Mouse (Mus musculus) left cerebral cortex, adult 2 months (tissue): ENCODE measurements at regions not wholly inside any gene's neighbourhood (a gene's known extent, or its start where the extent isn't known, plus 50 kb on each side); places are given as distances from the start of the nearest gene placed in this dataset.

ENCODE experiments used
- DNase-seq, 2 experiments: peaks; one replicate each; pipeline ENCODE4 v3.0.0; 2021 to 2022; ENCODE audit warnings: low spot score in 2 of 2, mixed read lengths in 1 of 2; ENCODE audit errors: extremely low spot score in 1 of 2
- H3K27ac ChIP-seq: fragments of 200-600 bp; 2 replicates; pipeline ENCODE4 v1.8.1; 2022
- H3K4me3 ChIP-seq: fragments of 200-600 bp; 2 replicates; pipeline ENCODE4 v1.8.1; 2022
- CTCF ChIP-seq: fragments of 200-600 bp; IDR thresholded peaks from 2 replicates; pipeline ENCODE4 v1.8.1; 2022; ENCODE audit warnings: antibody characterized with exemption, mild to moderate bottlenecking, moderate library complexity
- intact Hi-C: fragments of 180-260 bp; cut with DNase I; formaldehyde crosslinking; loops from one replicate; pipeline ENCODE4 v1.15.1; 2025

GRCm38 (mm10) chr17:48847890-48848289, 84.3 kb upstream of the Lrfn2 start:
- Histone ChIP-seq H3K27ac (no peak overlapping the region), H3K4me3 (no peak overlapping the region)
- no peak for DNase-seq
- no peak for TF ChIP-seq CTCF
- intact Hi-C loops = no loop called here

GRCm38 (mm10) chr17:48850910-48851309, 81.3 kb upstream of the Lrfn2 start:
- DNase-seq = no peak
- intact Hi-C loops = no loop called here
- TF ChIP-seq CTCF = no peak
- Histone ChIP-seq H3K27ac (no peak overlapping the region), H3K4me3 (no peak overlapping the region)

- intact Hi-C loops = no loop called here
Measured at GRCm38 (mm10) chr17:48858891-48859290, 73.3 kb upstream of the Lrfn2 start.

GRCm38 (mm10) chr17:48870443-48870842, 61.7 kb upstream of the Lrfn2 start:
- no peak overlapping the region for H3K27ac ChIP-seq
- no peak for TF ChIP-seq CTCF
- no peak for DNase-seq
- no peak overlapping the region for H3K4me3 ChIP-seq
- intact Hi-C loops = no loop called here

More at GRCm38 (mm10) chr17:48858891-48859290, 73.3 kb upstream of the Lrfn2 start:
- Histone ChIP-seq H3K27ac (no peak overlapping the region), H3K4me3 (no peak overlapping the region)
- TF ChIP-seq CTCF = no peak
- no peak for DNase-seq

- DNase-seq = no peak
- intact Hi-C loops = no loop called here
- H3K4me3 ChIP-seq = no peak overlapping the region
- no peak overlapping the region for H3K27ac ChIP-seq
- TF ChIP-seq CTCF = no peak
Measured at GRCm38 (mm10) chr17:48877505-48877904, 54.7 kb upstream of the Lrfn2 start.

GRCm38 (mm10) chr17:48880590-48880989, 51.6 kb upstream of the Lrfn2 start:
- H3K27ac ChIP-seq = no peak overlapping the region
- TF ChIP-seq CTCF = no peak; the same call in none of the 2 replicates
- intact Hi-C loops = no loop called here

GRCm38 (mm10) chr17:48881946-48882345, 50.2 kb upstream of the Lrfn2 start:
- Histone ChIP-seq H3K27ac (no peak overlapping the region), H3K4me3 (no peak overlapping the region)
- intact Hi-C loops = no loop called here
- no peak for DNase-seq
- TF ChIP-seq CTCF = no peak

More at GRCm38 (mm10) chr17:48880590-48880989, 51.6 kb upstream of the Lrfn2 start:
- no peak overlapping the region for H3K4me3 ChIP-seq
- DNase-seq = no peak
